Mouse (Mus musculus) bone marrow macrophage, adult 2 months (primary cell): Measurements from ENCODE around the gene Fbxl18.

Source experiments
- CTCF ChIP-seq: IDR thresholded peaks from 2 replicates; pipeline ENCODE4 v1.5.1; 2012; ENCODE audit warnings: low read depth, mild to moderate bottlenecking, low read length, moderate library complexity
- POLR2A ChIP-seq: IDR thresholded peaks from 2 replicates; pipeline ENCODE4 v1.6.1; 2012; ENCODE audit warnings: mild to moderate bottlenecking, low read depth, low read length, borderline replicate concordance

GRCm38 (mm10) chr5:142932084-142932685 is 37.0 kb upstream of the Fbxl18 start:
- no peak for TF ChIP-seq POLR2A
- TF ChIP-seq CTCF: no peak; the same call in 1 of the 2 replicates
